Mouse (Mus musculus) ES-Bruce4 (cell line): Measurements from ENCODE around the gene Sh2b3. TPM values are rescaled to one million over a fixed set of nuclear protein-coding genes. Genes with fewer than 3 reads are reported as not detected.

Experiments
- H3K27ac ChIP-seq: 2 replicates; pipeline ENCODE4 v1.5.1; 2012; ENCODE audit warnings: low read length, inconsistent platforms; ENCODE audit not compliant: insufficient read depth
- H3K27me3 ChIP-seq: 2 replicates; pipeline ENCODE4 v1.6.1; 2012; ENCODE audit warnings: mild to moderate bottlenecking, low read length, inconsistent platforms; ENCODE audit not compliant: control insufficient read depth, poor library complexity, insufficient read depth, severe bottlenecking
- H3K36me3 ChIP-seq: 2 replicates; pipeline ENCODE4 v1.6.1; 2012; ENCODE audit warnings: inconsistent platforms, mild to moderate bottlenecking, low read length, moderate library complexity; ENCODE audit not compliant: control insufficient read depth, poor library complexity, insufficient read depth, severe bottlenecking
- H3K4me1 ChIP-seq: one replicate; pipeline ENCODE4 v1.8.1; 2011; ENCODE audit warnings: low read length; ENCODE audit not compliant: control insufficient read depth, insufficient read depth
- H3K4me3 ChIP-seq: 2 replicates; pipeline ENCODE4 v1.5.1; 2011; ENCODE audit warnings: low read depth, mild to moderate bottlenecking, low read length
- H3K9ac ChIP-seq: 2 replicates; pipeline ENCODE4 v1.6.1; 2012; ENCODE audit warnings: low read depth, mild to moderate bottlenecking, inconsistent platforms; ENCODE audit not compliant: poor library complexity, severe bottlenecking
- H3K9me3 ChIP-seq: replicated peaks from 2 replicates; pipeline ENCODE4 v1.6.1; 2012; ENCODE audit warnings: mild to moderate bottlenecking, low read length, inconsistent platforms; ENCODE audit not compliant: control insufficient read depth, poor library complexity, insufficient read depth, severe bottlenecking
- CTCF ChIP-seq: IDR thresholded peaks from one replicate; pipeline ENCODE4 v1.8.1; 2011; ENCODE audit warnings: low read depth, low read length
- EP300 ChIP-seq: IDR thresholded peaks from 2 replicates; pipeline ENCODE4 v1.6.1; 2011; ENCODE audit warnings: low read depth, low read length; ENCODE audit not compliant: insufficient read depth
- POLR2A ChIP-seq: IDR thresholded peaks from one replicate; pipeline ENCODE4 v1.8.1; 2011; ENCODE audit warnings: low read length; ENCODE audit not compliant: insufficient read depth
- polyA plus RNA-seq: library from polyadenylated mRNA; stranded (reverse); fragments of >200 nt; gene quantifications from 2 replicates; pipeline ENCODE4 v1.2.4, GENCODE M21; 2011; ENCODE audit warnings: low read depth; ENCODE audit not compliant: missing spikeins, insufficient read depth, insufficient read length

Sh2b3 gene
- polyA plus RNA-seq, 1 experiment, result 8.5 TPM

DNA sequence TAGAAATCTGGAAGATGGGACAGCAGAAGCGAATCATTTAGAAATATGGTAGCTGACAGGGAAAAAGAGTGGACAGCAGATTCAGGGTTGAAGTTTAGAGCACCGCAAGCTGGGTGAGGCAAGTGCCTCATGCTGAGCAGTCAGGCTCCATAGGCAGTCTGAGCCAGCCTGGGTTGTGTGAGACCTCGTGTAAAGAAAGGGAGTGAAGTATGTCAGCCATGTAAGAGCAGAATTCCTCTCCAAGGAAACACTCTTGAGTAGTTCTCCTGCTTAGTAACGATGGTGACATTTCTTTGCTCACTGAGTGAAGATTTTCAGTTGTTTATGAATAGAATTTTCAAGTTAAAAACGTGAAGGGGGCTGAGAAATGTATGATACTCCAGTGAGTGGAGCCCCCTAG is 57.3 kb downstream of the Sh2b3 start:
- Histone ChIP-seq H3K9ac (no peak overlapping the region), H3K9me3 (no peaks in the 10 kb centered on the region), H3K4me3 (no peak overlapping the region), H3K27ac (no peak overlapping the region), H3K36me3 (peaks cover 56% of the 10 kb centered on the region), H3K4me1 (no peaks in the 10 kb centered on the region), H3K27me3 (no peaks in the 10 kb centered on the region)
- TF ChIP-seq CTCF, result no peak
- TF ChIP-seq EP300, result no peak
- no peak for TF ChIP-seq POLR2A

DNA sequence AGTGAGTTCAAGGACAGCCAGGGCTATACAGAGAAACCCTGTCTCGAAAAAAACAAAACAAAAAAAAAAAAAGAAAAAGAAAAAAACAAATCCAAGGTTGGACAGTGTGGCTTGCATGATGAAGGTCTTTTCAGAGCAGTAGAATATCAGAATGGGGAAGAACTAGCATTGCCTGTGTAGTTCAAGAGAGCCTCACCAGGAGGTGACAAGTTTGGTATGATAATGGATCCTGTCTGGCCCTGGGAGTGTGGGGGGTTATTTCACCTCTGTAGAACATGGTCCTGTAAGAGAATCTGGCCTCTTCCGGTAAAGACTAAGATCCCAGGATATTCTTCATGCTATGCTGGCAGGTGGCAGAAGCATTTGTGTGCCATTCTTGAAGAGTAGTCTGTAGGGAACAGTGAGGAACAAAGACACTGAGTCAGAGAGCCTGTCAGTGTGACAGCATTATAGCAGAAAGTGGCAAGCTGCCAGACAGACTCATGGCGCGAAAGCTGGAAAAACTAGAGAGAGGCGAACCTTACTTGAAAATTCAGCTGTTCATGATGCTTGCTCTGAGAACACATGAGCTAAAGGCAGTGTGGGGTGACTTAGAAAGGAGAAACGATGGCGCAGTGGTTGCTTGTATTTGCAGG is 58.8 kb downstream of the Sh2b3 start:
- no peaks in the 10 kb centered on the region for H3K4me1 ChIP-seq
- H3K9me3 ChIP-seq, result no peaks in the 10 kb centered on the region
- TF ChIP-seq POLR2A (no peak), EP300 (no peak), CTCF (no peak)
- no peak overlapping the region for H3K9ac ChIP-seq
- no peaks in the 10 kb centered on the region for H3K27me3 ChIP-seq
- no peak overlapping the region for H3K27ac ChIP-seq
- H3K4me3 ChIP-seq, result no peak overlapping the region
- peaks cover 49% of the 10 kb centered on the region for H3K36me3 ChIP-seq

DNA sequence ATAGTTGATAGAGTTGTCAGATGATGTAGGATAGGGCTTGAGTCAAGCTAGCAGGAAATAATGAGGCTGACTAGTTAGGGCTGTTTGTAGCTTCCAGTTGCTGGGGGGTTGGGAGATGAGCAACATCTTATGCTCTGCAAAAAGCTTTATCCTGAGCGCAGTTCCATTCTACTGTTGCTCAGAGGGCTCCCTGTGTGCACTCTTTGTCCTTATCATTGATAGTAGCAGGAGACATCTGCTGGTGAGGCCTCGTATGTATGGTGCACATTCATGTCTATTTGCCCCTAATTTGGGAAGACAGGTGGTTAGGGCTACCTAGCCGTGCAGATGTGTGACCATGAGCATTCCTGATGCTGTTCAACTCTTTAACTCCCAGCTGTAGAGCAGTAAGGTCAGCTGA is 65.8 kb downstream of the Sh2b3 start:
- TF ChIP-seq CTCF, result no peak
- no peak for TF ChIP-seq EP300
- no peak for TF ChIP-seq POLR2A
- Histone ChIP-seq H3K27me3 (no peaks in the 10 kb centered on the region), H3K4me1 (no peaks in the 10 kb centered on the region), H3K9ac (no peak overlapping the region), H3K4me3 (no peak overlapping the region), H3K27ac (no peak overlapping the region), H3K9me3 (no peaks in the 10 kb centered on the region), H3K36me3 (peaks cover 16% of the 10 kb centered on the region)

DNA sequence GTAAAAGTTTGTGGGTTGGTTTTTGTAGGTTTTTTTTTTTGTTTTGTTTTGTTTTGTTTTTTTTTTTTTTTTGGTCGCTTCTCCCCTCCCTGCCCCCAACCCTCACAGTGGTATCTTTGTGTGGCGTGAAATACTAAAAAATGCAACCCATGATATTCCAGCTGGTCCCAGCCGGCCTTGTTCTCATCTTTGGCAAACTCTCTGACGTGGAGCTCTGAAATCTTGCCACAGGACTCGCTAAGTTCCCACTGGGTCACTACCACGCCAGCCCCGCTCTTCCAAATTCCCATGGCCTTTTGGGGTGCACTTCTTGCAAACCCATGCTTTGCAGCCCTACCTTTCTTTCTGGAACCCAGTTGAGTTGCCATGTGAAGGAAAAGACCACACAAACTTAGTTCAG is 67.6 kb downstream of the Sh2b3 start:
- Histone ChIP-seq H3K27ac (no peak overlapping the region), H3K9me3 (no peaks in the 10 kb centered on the region), H3K27me3 (no peaks in the 10 kb centered on the region), H3K4me1 (no peaks in the 10 kb centered on the region), H3K9ac (no peak overlapping the region), H3K36me3 (peaks cover 11% of the 10 kb centered on the region), H3K4me3 (no peak overlapping the region)
- TF ChIP-seq CTCF, result no peak
- no peak for TF ChIP-seq EP300
- TF ChIP-seq POLR2A, result no peak

DNA sequence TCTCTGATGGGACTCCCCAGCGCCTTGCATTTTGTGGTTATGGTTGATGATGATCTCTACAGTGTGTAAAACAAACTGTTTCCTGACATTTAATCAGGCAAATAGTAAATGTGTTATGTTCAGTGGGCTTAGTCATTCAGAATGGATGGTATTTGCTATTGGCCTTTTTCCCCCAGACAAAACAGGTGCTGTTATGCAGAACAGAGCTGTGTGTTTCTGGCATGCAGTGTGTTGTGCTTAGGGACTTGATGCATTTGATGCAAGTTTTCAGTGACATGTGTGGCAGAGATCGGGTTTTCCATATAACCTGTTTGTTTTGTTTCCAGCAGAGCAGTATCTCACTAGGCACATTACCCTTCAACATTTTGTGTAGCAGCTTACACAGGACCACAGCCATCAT is 69.9 kb downstream of the Sh2b3 start:
- Histone ChIP-seq H3K27ac (no peak overlapping the region), H3K9me3 (no peaks in the 10 kb centered on the region), H3K9ac (no peak overlapping the region), H3K4me1 (no peaks in the 10 kb centered on the region), H3K27me3 (no peaks in the 10 kb centered on the region), H3K36me3 (peaks cover 8% of the 10 kb centered on the region; the same call in 1 of the 2 replicates), H3K4me3 (no peak overlapping the region)
- TF ChIP-seq CTCF (no peak), EP300 (no peak), POLR2A (no peak)

DNA sequence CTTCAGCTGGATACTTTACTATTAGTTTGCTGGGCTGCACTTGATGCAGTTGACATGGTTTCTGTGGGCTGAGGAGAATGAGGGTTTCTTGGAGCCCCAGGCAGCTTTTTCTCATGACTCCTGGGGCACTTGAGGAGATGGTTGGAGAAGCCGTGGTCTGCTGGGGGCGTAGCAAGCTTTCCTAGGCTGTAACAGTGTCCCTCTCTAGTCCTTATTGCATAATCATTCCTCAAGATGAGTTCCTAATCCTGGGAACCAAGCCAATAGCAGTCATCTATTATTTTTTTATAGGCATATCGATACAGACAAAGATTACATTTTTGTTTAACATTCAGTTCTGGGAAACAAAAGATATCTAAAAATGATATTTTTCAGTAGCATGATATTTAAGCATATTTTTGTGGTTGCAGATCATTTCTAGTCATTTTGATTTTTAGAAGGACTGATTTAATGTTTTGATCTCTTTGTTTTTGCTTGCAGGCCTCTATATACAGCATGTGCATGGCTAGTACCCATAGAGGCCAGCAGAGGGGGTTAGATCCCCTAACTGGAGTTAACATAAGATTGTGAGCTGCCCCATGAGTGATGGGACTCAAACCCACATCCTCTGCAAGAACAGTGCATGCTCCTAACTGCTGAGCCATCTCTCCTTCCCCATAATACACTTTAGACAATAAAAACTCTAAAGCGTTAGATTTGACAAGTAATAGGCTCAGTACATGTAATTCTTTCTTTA is 71.2 kb downstream of the Sh2b3 start:
- Histone ChIP-seq H3K9me3 (no peaks in the 10 kb centered on the region), H3K27ac (no peak overlapping the region), H3K9ac (no peak overlapping the region), H3K36me3 (peaks cover 8% of the 10 kb centered on the region; the same call in 1 of the 2 replicates), H3K4me1 (no peaks in the 10 kb centered on the region), H3K27me3 (no peaks in the 10 kb centered on the region), H3K4me3 (no peak overlapping the region)
- no peak for TF ChIP-seq CTCF
- no peak for TF ChIP-seq EP300
- no peak for TF ChIP-seq POLR2A

Other genes with a start within 250 kb of the Sh2b3 start
- 160 and 180 TPM in 2 replicates for gene Aldh2, start 243.8 kb downstream of the Sh2b3 start, polyA plus RNA-seq
- gene Acad12, start 218.7 kb downstream of the Sh2b3 start, polyA plus RNA-seq, result 5.8 and 6.3 TPM in 2 replicates
- gene Acad10, start 177.1 kb downstream of the Sh2b3 start, polyA plus RNA-seq, result 5.8 and 9.0 TPM in 2 replicates
- gene Brap, start 177.1 kb downstream of the Sh2b3 start, polyA plus RNA-seq, result 31.9 and 34.4 TPM in 2 replicates
- gene Atxn2, start 126.3 kb downstream of the Sh2b3 start, polyA plus RNA-seq, result 269 and 284 TPM in 2 replicates
- 5.8 TPM in 2 replicates for gene Pheta1, start 11.3 kb upstream of the Sh2b3 start, polyA plus RNA-seq
- gene Cux2, start 212.5 kb upstream of the Sh2b3 start, polyA plus RNA-seq, result 2.9 and 3.6 TPM in 2 replicates